Mouse (Mus musculus): ENCODE results near the gene Nxph4.

- TF ChIP-seq CTCF (IDR thresholded peaks at IDR 0.05): peak; percentile 86
- TF ChIP-seq EP300 (IDR thresholded peaks at IDR 0.05): no peak
Observed at GRCm38 (mm10) chr10:127576381-127576961, 42.1 kb upstream of the Nxph4 start.
